Mouse (Mus musculus): ENCODE results near the gene Gnat1.

DNA sequence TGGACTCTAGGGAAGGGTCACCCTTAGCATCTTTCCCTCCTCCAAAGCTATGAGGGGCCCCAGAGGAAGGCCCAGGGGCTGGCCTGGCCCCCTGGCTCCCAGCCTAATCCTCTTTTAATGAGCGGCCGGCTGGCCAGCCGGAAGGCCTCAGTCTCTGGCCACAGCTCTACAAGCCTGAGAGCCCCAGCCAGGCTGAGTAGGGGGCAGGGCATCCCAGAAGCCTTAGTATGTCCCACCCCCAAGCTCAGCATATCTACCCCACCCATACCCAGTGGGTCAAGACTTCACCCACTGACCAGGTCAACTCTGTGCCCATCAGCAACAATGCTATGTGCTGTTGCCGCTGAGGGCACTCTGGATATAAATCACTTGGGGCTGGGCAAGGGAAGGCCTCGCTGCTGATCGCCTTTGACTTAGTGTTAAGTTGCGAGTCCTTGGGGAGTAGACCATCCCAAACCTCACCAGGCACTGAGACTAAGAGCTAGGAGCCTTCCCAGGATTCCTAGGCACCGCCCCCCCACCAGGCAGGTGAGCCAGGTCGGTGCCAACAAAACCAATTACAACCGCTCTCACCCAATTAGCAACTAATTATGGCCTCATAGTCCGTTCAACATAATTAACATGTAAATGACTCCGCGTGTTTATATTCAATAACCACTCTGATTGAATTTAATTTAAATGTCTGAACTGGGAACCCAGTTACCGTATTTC is 18.5 kb upstream of the Gnat1 start:
- TF ChIP-seq CTCF (conservative IDR thresholded peaks at IDR 0.05; ENCODE audit: low read length) (no peak), POU5F1 (IDR thresholded peaks at IDR 0.05; ENCODE audit: borderline replicate concordance, low read length) (no peak)

Measured in E14TG2a.4 (cell line).